Mouse (Mus musculus): ENCODE results near the gene Chd5.

DNA sequence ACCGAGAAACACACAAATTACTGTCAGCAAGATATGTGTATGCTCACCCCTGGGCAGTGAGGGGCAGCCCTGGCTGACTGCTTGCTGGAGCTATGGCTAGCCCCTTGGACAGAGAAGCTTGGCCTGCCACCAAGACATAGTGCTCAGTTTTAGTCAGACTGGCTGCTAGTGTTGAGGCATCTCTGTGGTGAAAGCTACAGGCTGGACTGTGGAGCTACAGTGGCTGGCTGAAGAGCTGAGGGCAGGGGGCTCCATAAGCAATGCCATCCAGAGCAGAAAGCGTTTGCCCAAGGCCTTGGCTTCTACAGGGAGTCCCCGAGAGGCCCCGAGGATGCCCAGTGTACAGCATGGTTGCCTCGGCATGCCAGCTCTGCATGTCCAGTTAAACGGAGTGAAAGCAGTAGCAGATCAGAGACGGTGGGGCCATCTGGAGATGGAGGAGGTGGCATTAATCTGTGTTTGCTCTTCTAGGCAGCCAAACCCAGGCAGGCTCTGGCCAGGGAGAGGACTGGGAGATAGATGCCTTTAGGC lies 67.3 kb downstream of the Chd5 start:
- TF ChIP-seq POLR2A (IDR thresholded peaks at IDR 0.05; ENCODE audit: borderline replicate concordance, insufficient read depth, low read length): no peak
- TF ChIP-seq CTCF (IDR thresholded peaks at IDR 0.05; ENCODE audit: borderline replicate concordance, insufficient read depth, low read depth, low read length): no peak
